ENCODE assay signal across 17 mouse cellular contexts in genomic region chr2:168200014-168200691, GRCm38 (mm10). TPM values are rescaled to one million over a fixed set of nuclear protein-coding genes. Genes with fewer than 3 reads are reported as not detected.
DNase-seq lines count a peak whose midpoint lies in the region; ATAC-seq lines count a peak whose summit lies in the region.
"Had no signal": no experiment of that assay in that cellular context is flagged by ENCODE, and none has a peak within 500 bp of the region (broad histone marks: within the 10 kb centered on the region; RNA-seq: fewer than 3 reads in every experiment).

No protein-coding gene starts in this region.

- 0 out of 2 replicates have a peak, but pooled peaks cover 3% of the 10 kb centered on the region for H3K9me3 ChIP-seq in heart, embryonic 12.5 days (replicated peaks)
- no peaks in the 10 kb centered on the region for H3K9me3 ChIP-seq in heart, embryonic 10.5 days
- H3K9me3 ChIP-seq in neural tube, embryonic 12.5 days, result no peaks in the 10 kb centered on the region
- H3K9me3 ChIP-seq: lung, embryonic 15.5 days had no signal

- H3K4me1 ChIP-seq in heart, embryonic 12.5 days (replicated peaks), result peaks cover 66% of the 10 kb centered on the region
- peaks cover 43% of the 10 kb centered on the region for H3K4me1 ChIP-seq in heart, embryonic 10.5 days
- peaks cover 53% of the 10 kb centered on the region for H3K4me1 ChIP-seq in neural tube, embryonic 12.5 days

- no peak overlapping the region for H3K4me3 ChIP-seq in heart, embryonic 12.5 days
- no peak overlapping the region for H3K4me3 ChIP-seq in heart, embryonic 10.5 days
- no peak overlapping the region for H3K4me3 ChIP-seq in neural tube, embryonic 12.5 days
- H3K4me3 ChIP-seq: lung, embryonic 15.5 days had no signal

- 61% methylated on average over 4 of the region's 5 CpGs for WGBS in heart, embryonic 12.5 days
- 70% methylated on average over 4 of the region's 5 CpGs for WGBS in heart, embryonic 10.5 days
- WGBS in neural tube, embryonic 12.5 days, result 90% methylated on average over 4 of the region's 5 CpGs

- no peak overlapping the region for H3K27ac ChIP-seq in heart, embryonic 12.5 days (ENCODE audit: poor library complexity, severe bottlenecking)
- H3K27ac ChIP-seq in heart, embryonic 10.5 days, result no peak overlapping the region
- H3K27ac ChIP-seq in neural tube, embryonic 12.5 days, result no peak overlapping the region
- H3K27ac ChIP-seq: hindbrain, postnatal 0 days; lung, embryonic 15.5 days had no signal

- no peaks in the 10 kb centered on the region for H3K27me3 ChIP-seq in heart, embryonic 12.5 days (replicated peaks)
- H3K27me3 ChIP-seq in heart, embryonic 10.5 days (ENCODE audit: insufficient read depth, poor library complexity, severe bottlenecking), result no peaks in the 10 kb centered on the region
- no peaks in the 10 kb centered on the region for H3K27me3 ChIP-seq in neural tube, embryonic 12.5 days (replicated peaks)
- H3K27me3 ChIP-seq: lung, embryonic 15.5 days; Patski had no signal

- no peak overlapping the region for H3K9ac ChIP-seq in heart, embryonic 12.5 days
- H3K9ac ChIP-seq in neural tube, embryonic 12.5 days, result no peak overlapping the region
- H3K9ac ChIP-seq: lung, embryonic 15.5 days had no signal

- DNase-seq in heart, embryonic 10.5 days (ENCODE audit: low spot score), result no peak
- no peak for DNase-seq in neural tube, embryonic 10.5 days (ENCODE audit: extremely low spot score, low spot score)
- peak; percentile 24 for DNase-seq in induced T-regulatory cell, adult 2 months (ENCODE audit: low read depth)
- no peak for DNase-seq in testis, postnatal 10 days (ENCODE audit: low spot score)
- DNase-seq in right cerebral cortex, postnatal 14 days, result no peak
- DNase-seq: cerebellum, adult 2 months; heart, adult 18-20 months; heart, postnatal 10 days; kidney, adult 9 months; retina, postnatal 1 day; thymus, postnatal 25 days had no signal

- 0 out of 2 replicates have a peak, but pooled peaks have one; percentile 16 for ATAC-seq in heart, embryonic 12.5 days (ENCODE audit: insufficient number of reproducible peaks, low FRiP score)
- ATAC-seq in neural tube, embryonic 12.5 days (ENCODE audit: low FRiP score, low read depth), result no peak
- ATAC-seq: hindbrain, postnatal 0 days; Patski had no signal

- no peak overlapping the region for H3K4me2 ChIP-seq in heart, embryonic 12.5 days
- H3K4me2 ChIP-seq in neural tube, embryonic 12.5 days (replicated peaks), result peak overlapping the region; percentile 30

- peaks cover 42% of the 10 kb centered on the region for H3K36me3 ChIP-seq in heart, embryonic 12.5 days
- peaks cover 53% of the 10 kb centered on the region for H3K36me3 ChIP-seq in heart, embryonic 10.5 days
- H3K36me3 ChIP-seq in neural tube, embryonic 12.5 days, result peaks cover 32% of the 10 kb centered on the region

RNA-seq across cellular contexts. Expression of gene Adnp, which starts 6.8 kb away (rescaled TPM):
- polyA plus RNA-seq in heart, embryonic 12.5 days (2016; fragmentation: Nextera tagmentation; extraction: Ambion mirVana), result 9.1 and 11.2 TPM in 2 replicates
- 2.2 and 2.5 TPM in 2 replicates for polyA plus RNA-seq in heart, embryonic 10.5 days (2016; fragmentation: Nextera tagmentation; extraction: Ambion mirVana)
- 24.4 and 32.1 TPM in 2 replicates for polyA plus RNA-seq in neural tube, embryonic 12.5 days (2016; fragmentation: Nextera tagmentation; extraction: Ambion mirVana)

RNA-seq across cellular contexts. Expression of gene Gm20716, which starts 30.0 kb away (rescaled TPM):
- 15.0 and 15.5 TPM in 2 replicates for polyA plus RNA-seq in heart, embryonic 12.5 days (2016; fragmentation: Nextera tagmentation; extraction: Ambion mirVana)
- 12.5 and 16.6 TPM in 2 replicates for polyA plus RNA-seq in heart, embryonic 10.5 days (2016; fragmentation: Nextera tagmentation; extraction: Ambion mirVana)
- polyA plus RNA-seq in neural tube, embryonic 12.5 days (2016; fragmentation: Nextera tagmentation; extraction: Ambion mirVana), result 18.6 and 22.8 TPM in 2 replicates
- polyA plus RNA-seq: small intestine, adult 2 months had no signal

RNA-seq across cellular contexts. Expression of gene Dpm1, which starts 30.2 kb away (rescaled TPM):
- polyA plus RNA-seq in heart, embryonic 12.5 days (2016; fragmentation: Nextera tagmentation; extraction: Ambion mirVana), result 96.2 and 101 TPM in 2 replicates
- 79.5 and 84.1 TPM in 2 replicates for polyA plus RNA-seq in heart, embryonic 10.5 days (2016; fragmentation: Nextera tagmentation; extraction: Ambion mirVana)
- polyA plus RNA-seq in neural tube, embryonic 12.5 days (2016; fragmentation: Nextera tagmentation; extraction: Ambion mirVana), result 70.4 and 79.4 TPM in 2 replicates

RNA-seq across cellular contexts. Expression of gene Mocs3, which starts 30.3 kb away (rescaled TPM):
- polyA plus RNA-seq in heart, embryonic 12.5 days (2016; fragmentation: Nextera tagmentation; extraction: Ambion mirVana), result 6.5 and 7.0 TPM in 2 replicates
- polyA plus RNA-seq in heart, embryonic 10.5 days (2016; fragmentation: Nextera tagmentation; extraction: Ambion mirVana), result 5.3 and 7.3 TPM in 2 replicates
- 12.5 TPM in 2 replicates for polyA plus RNA-seq in neural tube, embryonic 12.5 days (2016; fragmentation: Nextera tagmentation; extraction: Ambion mirVana)
